Mouse (Mus musculus): ENCODE results near the gene Smarcd1. TPM values are rescaled to one million over a fixed set of nuclear protein-coding genes. Genes with fewer than 3 reads are reported as not detected.

Gene Smarcd1
- polyA plus RNA-seq, 1 experiment, result 157 TPM

GRCm38 (mm10) chr15:99716814-99717213, 14.9 kb downstream of the Smarcd1 start:
- Histone ChIP-seq H3K4me3 (ENCODE audit: insufficient read depth, low read length) (peak overlapping the region; percentile 44; the same call in 1 of the 2 replicates), H3K4me1 (ENCODE audit: control insufficient read depth, insufficient read depth, low read length) (peaks cover 13% of the 10 kb centered on the region), H3K27ac (ENCODE audit: insufficient read depth, low read length) (peak overlapping the region; percentile 87)
- TF ChIP-seq POLR2A (IDR thresholded peaks at IDR 0.05; ENCODE audit: extremely low read depth, insufficient read depth, low read length) (peak; percentile 60; the same call in 1 of the 2 replicates), CTCF (IDR thresholded peaks at IDR 0.05; ENCODE audit: extremely low read depth, insufficient read depth, low read length) (no peak)

GRCm38 (mm10) chr15:99717386-99718334, 15.7 kb downstream of the Smarcd1 start, which contains the start of gene Gpd1:
Gpd1 (plus strand) TSS chr15:99717515.
- Histone ChIP-seq H3K4me3 (ENCODE audit: insufficient read depth, low read length) (peak within 1 kb of the TSS; percentile 44), H3K4me1 (ENCODE audit: control insufficient read depth, insufficient read depth, low read length) (peaks cover 13% of the 10 kb centered on the region), H3K27ac (ENCODE audit: insufficient read depth, low read length) (peak within 1 kb of the TSS; percentile 87)
- TF ChIP-seq POLR2A (IDR thresholded peaks at IDR 0.05; ENCODE audit: extremely low read depth, insufficient read depth, low read length) (peak; percentile 86), CTCF (IDR thresholded peaks at IDR 0.05; ENCODE audit: extremely low read depth, insufficient read depth, low read length) (no peak)

GRCm38 (mm10) chr15:99718461-99719021, 16.6 kb downstream of the Smarcd1 start:
- Histone ChIP-seq H3K4me3 (ENCODE audit: insufficient read depth, low read length) (peak overlapping the region; percentile 44; the same call in 1 of the 2 replicates), H3K27ac (ENCODE audit: insufficient read depth, low read length) (peak overlapping the region; percentile 76), H3K4me1 (ENCODE audit: control insufficient read depth, insufficient read depth, low read length) (peaks cover 16% of the 10 kb centered on the region)
- no peak for TF ChIP-seq CTCF (IDR thresholded peaks at IDR 0.05; ENCODE audit: extremely low read depth, insufficient read depth, low read length)
- TF ChIP-seq POLR2A (IDR thresholded peaks at IDR 0.05; ENCODE audit: extremely low read depth, insufficient read depth, low read length), result no peak

GRCm38 (mm10) chr15:99719865-99720264, 17.9 kb downstream of the Smarcd1 start:
- H3K27ac ChIP-seq (ENCODE audit: insufficient read depth, low read length), result no peak overlapping the region
- TF ChIP-seq CTCF (IDR thresholded peaks at IDR 0.05; ENCODE audit: extremely low read depth, insufficient read depth, low read length), result no peak
- no peak for TF ChIP-seq POLR2A (IDR thresholded peaks at IDR 0.05; ENCODE audit: extremely low read depth, insufficient read depth, low read length)
- peaks cover 16% of the 10 kb centered on the region for H3K4me1 ChIP-seq (ENCODE audit: control insufficient read depth, insufficient read depth, low read length)
- no peak overlapping the region for H3K4me3 ChIP-seq (ENCODE audit: insufficient read depth, low read length)

- TF ChIP-seq POLR2A (IDR thresholded peaks at IDR 0.05; ENCODE audit: extremely low read depth, insufficient read depth, low read length), result no peak
- TF ChIP-seq CTCF (IDR thresholded peaks at IDR 0.05; ENCODE audit: extremely low read depth, insufficient read depth, low read length), result no peak
- Histone ChIP-seq H3K27ac (ENCODE audit: insufficient read depth, low read length) (no peak overlapping the region), H3K4me1 (ENCODE audit: control insufficient read depth, insufficient read depth, low read length) (peaks cover 7% of the 10 kb centered on the region), H3K4me3 (ENCODE audit: insufficient read depth, low read length) (no peak overlapping the region)
These were observed 20.2 kb downstream of the Smarcd1 start for GRCm38 (mm10) chr15:99721921-99722743.

- peak overlapping the region; percentile 38 for H3K27ac ChIP-seq (ENCODE audit: insufficient read depth, low read length)
- TF ChIP-seq POLR2A (IDR thresholded peaks at IDR 0.05; ENCODE audit: extremely low read depth, insufficient read depth, low read length) (no peak), CTCF (IDR thresholded peaks at IDR 0.05; ENCODE audit: extremely low read depth, insufficient read depth, low read length) (no peak)
- peaks cover 6% of the 10 kb centered on the region for H3K4me1 ChIP-seq (ENCODE audit: control insufficient read depth, insufficient read depth, low read length)
- H3K4me3 ChIP-seq (ENCODE audit: insufficient read depth, low read length), result no peak overlapping the region
These were observed 21.2 kb downstream of the Smarcd1 start for GRCm38 (mm10) chr15:99723120-99723514.

GRCm38 (mm10) chr15:99723515-99724291, 21.8 kb downstream of the Smarcd1 start:
- Histone ChIP-seq H3K4me3 (ENCODE audit: insufficient read depth, low read length) (no peak overlapping the region; the same call in 1 of the 2 replicates), H3K27ac (ENCODE audit: insufficient read depth, low read length) (peak overlapping the region; percentile 38), H3K4me1 (ENCODE audit: control insufficient read depth, insufficient read depth, low read length) (peaks cover 5% of the 10 kb centered on the region)
- no peak for TF ChIP-seq CTCF (IDR thresholded peaks at IDR 0.05; ENCODE audit: extremely low read depth, insufficient read depth, low read length)
- TF ChIP-seq POLR2A (IDR thresholded peaks at IDR 0.05; ENCODE audit: extremely low read depth, insufficient read depth, low read length), result no peak

- peaks cover 4% of the 10 kb centered on the region for H3K4me1 ChIP-seq (ENCODE audit: control insufficient read depth, insufficient read depth, low read length)
- peak overlapping the region; percentile 70 for H3K4me3 ChIP-seq (ENCODE audit: insufficient read depth, low read length)
- TF ChIP-seq CTCF (IDR thresholded peaks at IDR 0.05; ENCODE audit: extremely low read depth, insufficient read depth, low read length), result peak; percentile 33
- TF ChIP-seq POLR2A (IDR thresholded peaks at IDR 0.05; ENCODE audit: extremely low read depth, insufficient read depth, low read length), result peak; percentile 27; the same call in 1 of the 2 replicates
- peak overlapping the region; percentile 38 for H3K27ac ChIP-seq (ENCODE audit: insufficient read depth, low read length)
These were observed 22.5 kb downstream of the Smarcd1 start for GRCm38 (mm10) chr15:99724292-99725021.
